Comparison of ENCODE assay signal across 7 mouse cellular contexts in genomic region chr16:91746101-91746950, GRCm38 (mm10). TPM values are rescaled to one million over a fixed set of nuclear protein-coding genes. Genes with fewer than 3 reads are reported as not detected.
DNase-seq lines count a peak whose midpoint lies in the region; ATAC-seq and TF ChIP-seq lines count a peak whose summit lies in the region.

No protein-coding gene starts in this region.

- TF ChIP-seq CTCF in liver, adult 2 months (IDR thresholded peaks at IDR 0.05; ENCODE audit: low read depth, low read length), result no peak

- no peak overlapping the region for H3K4me2 ChIP-seq in liver, embryonic 11.5 days

- H3K4me1 ChIP-seq in liver, adult 2 months (ENCODE audit: control insufficient read depth, insufficient read depth, low read length), result peaks cover 27% of the 10 kb centered on the region
- peaks cover 2% of the 10 kb centered on the region; the same call in 1 of the 2 replicates for H3K4me1 ChIP-seq in liver, embryonic 11.5 days (replicated peaks; ENCODE audit: control insufficient read depth, insufficient read depth, low read length)
- H3K4me1 ChIP-seq in embryonic facial prominence, embryonic 10.5 days, result peaks cover 39% of the 10 kb centered on the region

- WGBS in liver, adult 2 months, result 20% methylated on average over 14 of the region's 14 CpGs
- 68% methylated on average over 14 of the region's 14 CpGs for WGBS in liver, embryonic 11.5 days
- 40% methylated on average over 14 of the region's 14 CpGs for WGBS in embryonic facial prominence, embryonic 10.5 days

- H3K9me3 ChIP-seq in liver, embryonic 11.5 days (ENCODE audit: control insufficient read depth, low read length), result no peaks in the 10 kb centered on the region
- H3K9me3 ChIP-seq in embryonic facial prominence, embryonic 10.5 days, result no peaks in the 10 kb centered on the region

- no peaks in the 10 kb centered on the region for H3K27me3 ChIP-seq in liver, adult 2 months (ENCODE audit: control insufficient read depth, insufficient read depth, low read length)
- H3K27me3 ChIP-seq in liver, embryonic 11.5 days (replicated peaks; ENCODE audit: control insufficient read depth, insufficient read depth, low read length), result no peaks in the 10 kb centered on the region
- no peaks in the 10 kb centered on the region for H3K27me3 ChIP-seq in embryonic facial prominence, embryonic 10.5 days (replicated peaks; ENCODE audit: low read depth, poor library complexity, severe bottlenecking)

- ATAC-seq in liver, embryonic 11.5 days (replicated peaks; ENCODE audit: low FRiP score), result no peak

- H3K27ac ChIP-seq in liver, adult 2 months (replicated peaks; ENCODE audit: insufficient read depth, low read depth, low read length), result peak overlapping the region; percentile 25
- no peak overlapping the region for H3K27ac ChIP-seq in liver, embryonic 11.5 days (ENCODE audit: low read depth, low read length)
- peak overlapping the region; percentile 52 for H3K27ac ChIP-seq in embryonic facial prominence, embryonic 10.5 days (replicated peaks)

- no peak for TF ChIP-seq POLR2A in liver, adult 2 months (IDR thresholded peaks at IDR 0.05; ENCODE audit: extremely low read depth, insufficient read depth, low read length)

- no peak overlapping the region for H3K9ac ChIP-seq in liver, adult 2 months (ENCODE audit: low read depth, low read length)
- no peak overlapping the region for H3K9ac ChIP-seq in liver, embryonic 11.5 days (ENCODE audit: low read depth, low read length)

- H3K79me2 ChIP-seq in liver, adult 2 months (ENCODE audit: control insufficient read depth, insufficient read depth, low read length), result peaks cover 20% of the 10 kb centered on the region; the same call in 1 of the 2 replicates

- DNase-seq in liver, adult 2 months (ENCODE audit: extremely low read depth, low read depth, low spot score), result peak; percentile 77
- no peak for DNase-seq in liver, embryonic 11.5 days (ENCODE audit: low spot score)
- DNase-seq in brain, adult 2 months (ENCODE audit: low read depth, low spot score), result peak; percentile 90
- DNase-seq in embryonic facial prominence, embryonic 10.5 days (ENCODE audit: low spot score), result peak; percentile 79
- peak; percentile 71 to 77 for DNase-seq in layer of hippocampus, adult 8-10 months (ENCODE audit: low spot score in 2 of 2)
- peak; percentile 37 for DNase-seq in naive thymus-derived CD4-positive, alpha-beta T cell, adult 2 months (ENCODE audit: low read depth)
- DNase-seq in thymus, postnatal 36 days, result no peak

- no peaks in the 10 kb centered on the region for H3K36me3 ChIP-seq in liver, adult 2 months (ENCODE audit: control insufficient read depth, insufficient read depth, low read length)
- H3K36me3 ChIP-seq in liver, embryonic 11.5 days (ENCODE audit: control insufficient read depth, insufficient read depth, low read length), result no peaks in the 10 kb centered on the region
- H3K36me3 ChIP-seq in embryonic facial prominence, embryonic 10.5 days (replicated peaks), result peaks cover 18% of the 10 kb centered on the region

- no peak overlapping the region for H3K4me3 ChIP-seq in liver, adult 2 months (ENCODE audit: insufficient read depth, low read depth, low read length)
- H3K4me3 ChIP-seq in liver, embryonic 11.5 days (ENCODE audit: low read depth, low read length), result no peak overlapping the region
- H3K4me3 ChIP-seq in embryonic facial prominence, embryonic 10.5 days, result peak overlapping the region; percentile 30; the same call in 1 of the 2 replicates

RNA-seq across cellular contexts. Expression of gene Itsn1, which starts 17.2 kb away (rescaled TPM):
- 13.6 and 16.5 TPM in 2 replicates for total RNA-seq in liver, adult 2 months (2014; rRNA removed)
- polyA plus RNA-seq in liver, adult 2 months (2012; rRNA removed), result 14.4 and 16.3 TPM in 2 replicates
- 24.0 and 24.5 TPM in 2 replicates for polyA plus RNA-seq in liver, embryonic 11.5 days (2014; fragmentation: Nextera tagmentation; extraction: Ambion mirVana)
- 40.1 and 43.5 TPM in 2 replicates for polyA plus RNA-seq in embryonic facial prominence, embryonic 10.5 days (2016; fragmentation: Nextera tagmentation; extraction: Ambion mirVana)
- 100 to 1,000 TPM; 141 to 206 (median 179) TPM for total RNA-seq in layer of hippocampus, adult 8-10 months (2022)

RNA-seq across cellular contexts. Expression of gene Cryzl1, which starts 17.6 kb away (rescaled TPM):
- 23.1 and 24.6 TPM in 2 replicates for total RNA-seq in liver, adult 2 months (2014; rRNA removed)
- 9.6 and 10.1 TPM in 2 replicates for polyA plus RNA-seq in liver, adult 2 months (2012; rRNA removed)
- polyA plus RNA-seq in liver, embryonic 11.5 days (2014; fragmentation: Nextera tagmentation; extraction: Ambion mirVana), result 56.4 and 57.7 TPM in 2 replicates
- 60.0 and 63.7 TPM in 2 replicates for polyA plus RNA-seq in embryonic facial prominence, embryonic 10.5 days (2016; fragmentation: Nextera tagmentation; extraction: Ambion mirVana)
- total RNA-seq in layer of hippocampus, adult 8-10 months (2022), result 100 to 1,000 TPM; 106 to 131 (median 119) TPM

RNA-seq across cellular contexts. Expression of gene Donson, which starts 57.8 kb away (rescaled TPM):
- total RNA-seq in liver, adult 2 months (2014; rRNA removed), result 2.3 and 3.0 TPM in 2 replicates
- 1.6 and 2.9 TPM in 2 replicates for polyA plus RNA-seq in liver, adult 2 months (2012; rRNA removed)
- polyA plus RNA-seq in liver, embryonic 11.5 days (2014; fragmentation: Nextera tagmentation; extraction: Ambion mirVana), result 38.3 and 44.4 TPM in 2 replicates
- 31.9 and 37.5 TPM in 2 replicates for polyA plus RNA-seq in embryonic facial prominence, embryonic 10.5 days (2016; fragmentation: Nextera tagmentation; extraction: Ambion mirVana)
- total RNA-seq in layer of hippocampus, adult 8-10 months (2022), result 10 to 100 TPM; 20.7 to 25.7 (median 22.6) TPM

Comparison
In these comparisons a context has a peak if more than half of its experiments do, and no peak if none do; other contexts are left out.
1. DNase-seq: peak in liver, adult 2 months (single experiment), brain, adult 2 months (single experiment), embryonic facial prominence, embryonic 10.5 days (single experiment), layer of hippocampus, adult 8-10 months (2 of 2) and naive thymus-derived CD4-positive, alpha-beta T cell, adult 2 months (single experiment); none in liver, embryonic 11.5 days (single experiment) and thymus, postnatal 36 days (0 of 2).